Mouse (Mus musculus): ENCODE results near the gene Klhdc1.

Gene Klhdc1

GRCm38 (mm10) chr12:69297411-69298150, 56.6 kb downstream of the Klhdc1 start:
- peak; percentile 14 for DNase-seq

GRCm38 (mm10) chr12:69298281-69298680, 57.3 kb downstream of the Klhdc1 start:
- DNase-seq: no peak

DNA sequence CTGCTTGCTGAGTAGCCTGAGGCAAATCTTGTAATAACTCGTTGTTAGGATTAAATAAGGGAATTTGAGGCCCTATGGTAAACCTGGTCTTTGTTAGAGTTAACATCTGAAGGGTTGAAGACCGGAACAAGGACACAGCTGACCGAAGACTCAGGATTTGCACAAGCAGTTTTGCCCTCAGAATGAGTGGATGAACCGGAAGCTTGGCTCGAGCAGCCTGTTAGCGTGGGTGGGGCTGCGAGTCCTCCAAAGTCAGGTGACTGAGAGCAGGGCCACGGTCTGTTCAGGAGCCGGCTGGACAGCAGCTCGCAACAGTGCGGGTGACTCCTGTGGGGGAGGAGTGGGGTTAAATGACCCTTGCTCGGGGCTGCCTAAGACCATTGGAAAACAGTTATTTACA, 58.3 kb downstream of the Klhdc1 start:
- DNase-seq: peak; percentile 76

GRCm38 (mm10) chr12:69299831-69300230, 58.9 kb downstream of the Klhdc1 start:
- DNase-seq: no peak

DNA sequence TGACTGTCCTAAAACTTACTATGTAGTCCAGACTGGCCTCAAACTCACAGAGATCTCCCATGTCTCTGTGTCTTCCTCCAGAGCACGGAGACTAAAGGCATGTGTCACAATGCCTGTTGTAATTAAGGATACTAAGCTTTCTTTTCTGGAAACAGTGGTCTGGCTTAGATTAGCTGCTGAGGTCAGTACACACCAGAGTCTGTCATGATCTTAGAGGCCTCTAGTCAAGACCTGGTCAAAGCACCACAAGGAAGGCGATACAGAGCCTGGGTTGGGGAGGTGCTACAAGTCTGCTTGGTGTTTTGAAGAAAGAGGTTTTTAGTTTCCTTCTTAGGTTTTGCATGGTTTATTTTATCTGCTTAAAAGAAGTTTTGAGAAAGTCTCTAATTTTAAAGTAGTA, 59.4 kb downstream of the Klhdc1 start:
- no peak for DNase-seq

DNA sequence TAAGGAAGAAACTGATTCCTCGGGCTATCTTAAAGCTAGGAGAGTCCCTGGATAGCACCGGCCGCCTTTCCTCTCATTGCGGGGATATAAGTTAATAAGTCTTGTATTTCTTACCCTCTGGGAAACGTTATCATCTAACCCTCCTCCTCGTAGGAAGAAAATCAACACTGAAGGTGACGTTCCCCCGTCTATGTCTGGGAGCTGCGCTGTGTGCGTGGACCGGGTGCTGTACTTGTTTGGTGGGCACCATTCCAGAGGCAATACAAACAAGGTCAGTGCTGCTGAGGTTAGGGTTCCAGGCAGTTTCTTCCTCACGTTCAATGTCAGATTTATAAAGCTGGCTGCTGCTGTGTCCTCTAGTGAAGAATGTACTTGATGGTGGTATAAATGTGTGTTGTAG, 61.2 kb downstream of the Klhdc1 start:
- no peak for DNase-seq

- DNase-seq: no peak
Observed at GRCm38 (mm10) chr12:69304051-69304450, 63.1 kb downstream of the Klhdc1 start.

GRCm38 (mm10) chr12:69306333-69306732, 65.4 kb downstream of the Klhdc1 start:
- no peak for DNase-seq

DNA sequence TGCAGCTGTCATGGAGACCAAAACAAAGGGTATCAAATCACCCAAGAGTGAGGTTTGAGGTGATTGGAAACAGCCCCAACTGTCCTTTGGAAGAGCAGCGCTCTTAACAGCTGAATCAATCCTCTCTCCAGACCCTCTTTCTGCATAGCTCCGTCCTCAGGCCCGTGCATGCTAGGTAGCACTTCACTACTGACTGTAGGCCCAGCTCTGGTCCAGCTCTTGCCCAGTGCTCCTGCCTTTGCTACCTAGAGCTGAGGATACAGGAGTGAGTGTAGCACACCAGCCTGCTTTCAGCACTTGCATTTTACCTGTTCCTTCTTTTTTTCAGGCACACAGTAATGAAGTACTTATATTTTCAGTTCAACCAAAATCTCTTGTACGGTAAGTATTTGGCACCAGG, 68.7 kb downstream of the Klhdc1 start:
- no peak for DNase-seq

DNA sequence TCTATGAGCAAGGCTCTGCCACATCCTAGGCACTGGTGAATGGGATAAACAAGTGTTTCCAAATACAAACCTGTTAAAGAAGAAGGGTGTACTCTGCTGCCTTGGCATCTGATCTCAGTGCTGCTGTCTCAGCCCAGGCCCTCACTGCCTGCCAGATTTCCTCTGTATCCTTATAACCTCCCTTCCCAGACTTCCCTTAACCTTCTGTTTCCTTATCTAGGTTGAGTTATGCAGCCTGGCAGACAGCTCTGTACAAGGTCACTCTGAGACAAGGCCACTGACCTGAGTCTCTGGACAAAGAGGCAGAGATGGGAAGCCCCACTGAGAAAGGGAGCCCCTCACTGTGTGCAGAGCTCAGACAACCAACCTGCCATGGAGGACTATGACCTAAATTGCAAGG, 77.5 kb downstream of the Klhdc1 start:
- no peak for DNase-seq

- no peak for DNase-seq
Observed at GRCm38 (mm10) chr12:69331187-69331586, 90.2 kb downstream of the Klhdc1 start.

- DNase-seq: no peak
Observed at GRCm38 (mm10) chr12:69332147-69332546, 91.2 kb downstream of the Klhdc1 start.

DNA sequence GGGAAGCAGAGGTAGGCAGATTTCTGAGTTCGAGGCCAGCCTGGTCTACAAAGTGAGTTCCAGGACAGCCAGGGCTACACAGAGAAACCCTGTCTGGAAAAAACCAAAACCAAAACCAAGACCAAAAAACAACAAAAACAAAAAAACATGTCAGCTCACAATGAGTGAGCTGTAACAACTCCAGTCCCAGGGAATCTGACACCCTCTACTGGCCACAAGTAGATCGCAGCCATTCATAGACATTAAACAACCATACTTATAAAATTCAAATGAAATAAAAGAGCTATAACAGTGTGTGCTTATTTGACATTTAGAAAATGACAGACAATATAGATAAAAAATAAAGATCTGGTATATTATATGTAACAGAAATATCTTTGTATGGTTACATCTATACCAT, 92.6 kb downstream of the Klhdc1 start:
- peak; percentile 30 for DNase-seq
